Mouse (Mus musculus) forebrain, embryonic 16.5 days (tissue): ENCODE results near the gene Sgms2. TPM values are rescaled to one million over a fixed set of nuclear protein-coding genes. Genes with fewer than 3 reads are reported as not detected.

Source experiments
- ATAC-seq: fragments of 200-750 bp; cut with Nextera tagmentation; 2 replicates; pipeline ENCODE4 v1.8.0; 2017; ENCODE audit warnings: mild to moderate bottlenecking, moderate library complexity
- H3K27ac ChIP-seq: fragments of 300-500 bp; sonication (generic); 2 replicates; pipeline ENCODE4 v1.5.1; 2014; ENCODE audit warnings: low read length, control low read depth
- H3K27me3 ChIP-seq: fragments of 300-500 bp; sonication (generic); replicated peaks from 2 replicates; pipeline ENCODE4 v1.6.1; 2014; ENCODE audit warnings: low read length; ENCODE audit not compliant: control insufficient read depth, insufficient read depth
- H3K36me3 ChIP-seq: fragments of 300-500 bp; sonication (generic); 2 replicates; pipeline ENCODE4 v1.6.1; 2014; ENCODE audit not compliant: control insufficient read depth, insufficient read depth
- H3K4me1 ChIP-seq: fragments of 300-500 bp; sonication (generic); replicated peaks from 2 replicates; pipeline ENCODE4 v1.6.1; 2014; ENCODE audit warnings: low read length; ENCODE audit not compliant: control insufficient read depth, insufficient read depth
- H3K4me2 ChIP-seq: fragments of 300-500 bp; sonication (generic); 2 replicates; pipeline ENCODE4 v1.6.1; 2014; ENCODE audit warnings: mild to moderate bottlenecking, low read length, control low read depth
- H3K4me3 ChIP-seq: fragments of 300-500 bp; sonication (generic); replicated peaks from 2 replicates; pipeline ENCODE4 v1.5.1; 2014; ENCODE audit warnings: mild to moderate bottlenecking, low read length, control low read depth
- H3K9ac ChIP-seq: fragments of 300-500 bp; sonication (generic); replicated peaks from 2 replicates; pipeline ENCODE4 v1.6.1; 2014; ENCODE audit warnings: low read depth, low read length, control low read depth
- H3K9me3 ChIP-seq: fragments of 300-500 bp; sonication (generic); 2 replicates; pipeline ENCODE4 v1.6.1; 2016; ENCODE audit warnings: low read length; ENCODE audit not compliant: control insufficient read depth
- WGBS: fragments of 180-500 bp; shearing (Covaris S2); extraction: QIAGEN DNeasy Blood & Tissue Kit; methylation state at CpG from one replicate; pipeline ENCODE4 v1.1.7; 2014; 5-methylcytosine and 5-hydroxymethylcytosine counted together
- polyA plus RNA-seq: library from polyadenylated mRNA; unstranded; fragments of >200 nt; fragmentation: Nextera tagmentation; extraction: Ambion mirVana; gene quantifications from 2 replicates; pipeline ENCODE4 v1.2.1, GENCODE M21; 2015

Sgms2 gene
- polyA plus RNA-seq, 1 experiment from 2014 or later, result 1.0 TPM

DNA sequence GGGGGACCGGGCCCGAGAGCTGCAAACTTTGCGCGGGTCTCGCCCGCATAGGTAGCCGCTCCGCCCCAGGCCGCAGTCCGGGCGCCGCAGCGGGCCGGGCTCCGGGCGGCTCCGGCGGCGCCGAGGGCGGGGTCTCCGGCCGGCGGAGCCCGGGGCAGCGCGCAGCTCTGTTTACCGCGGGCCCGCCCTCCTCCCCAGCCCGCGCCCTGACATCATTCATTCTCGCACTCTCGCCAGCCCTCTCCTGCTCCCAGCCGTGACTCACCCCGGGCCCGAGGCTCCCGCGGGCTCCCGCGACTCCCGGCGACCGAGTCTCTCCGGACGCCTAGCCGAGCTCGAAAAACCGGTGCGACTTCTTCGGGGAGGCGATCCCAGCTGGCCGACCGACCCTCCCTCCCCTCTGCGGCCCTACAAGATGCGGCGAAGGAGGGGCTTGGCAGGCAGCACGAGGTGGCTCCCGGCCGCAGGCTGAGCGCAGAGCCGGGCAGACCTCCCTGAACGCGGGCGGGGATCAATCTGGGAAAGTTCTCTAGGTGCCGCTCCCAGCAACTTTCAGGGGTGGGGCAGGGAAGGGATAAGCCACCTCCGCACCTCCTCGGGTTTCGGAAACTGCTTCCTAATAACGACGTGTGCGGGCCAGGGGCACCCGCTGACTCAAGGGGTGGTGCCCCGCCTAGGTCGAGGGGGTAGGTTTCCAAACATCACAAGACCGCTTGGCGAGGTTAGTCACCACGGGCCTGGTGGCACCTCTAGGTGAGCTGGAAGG lies 885 bp downstream of the Sgms2 start:
- Histone ChIP-seq H3K4me3 (peak overlapping the region; percentile 73), H3K9me3 (no peaks in the 10 kb centered on the region), H3K36me3 (no peaks in the 10 kb centered on the region), H3K27ac (no peak overlapping the region), H3K4me1 (peaks cover 10% of the 10 kb centered on the region), H3K4me2 (peak overlapping the region; percentile 99), H3K9ac (peak overlapping the region; percentile 66), H3K27me3 (peaks cover 11% of the 10 kb centered on the region)
- WGBS, result under 1% methylated on average over 56 of the region's 78 CpGs
- peak; percentile 92 for ATAC-seq

GRCm38 (mm10) chr3:131489657-131490142 lies 1.5 kb downstream of the Sgms2 start:
- peak; percentile 85 for ATAC-seq
- WGBS, result under 1% methylated on average over 36 of the region's 36 CpGs
- Histone ChIP-seq H3K27me3 (peaks cover 11% of the 10 kb centered on the region), H3K9ac (peak overlapping the region; percentile 66), H3K9me3 (no peaks in the 10 kb centered on the region), H3K4me1 (peaks cover 10% of the 10 kb centered on the region), H3K36me3 (no peaks in the 10 kb centered on the region), H3K27ac (no peak overlapping the region), H3K4me2 (peak overlapping the region; percentile 99), H3K4me3 (peak overlapping the region; percentile 73)

DNA sequence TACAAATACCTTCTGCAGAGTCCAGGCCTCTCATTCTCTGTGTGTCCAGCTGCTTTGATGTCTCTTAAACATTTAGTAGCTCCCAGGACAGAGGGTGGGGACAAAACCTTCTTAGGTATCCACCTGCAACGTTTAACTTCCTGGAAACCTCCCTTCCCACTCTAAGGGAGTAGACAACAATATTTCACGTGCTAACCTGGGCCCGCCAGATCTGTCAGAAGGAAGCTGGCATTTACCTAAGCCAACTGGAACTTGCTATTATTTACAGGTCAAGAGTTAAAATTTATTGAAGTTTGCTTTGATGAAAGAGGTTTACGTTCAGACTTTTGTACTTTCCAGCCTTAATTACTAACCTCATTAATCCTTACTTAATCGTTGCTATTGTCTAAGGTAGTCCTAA lies 2.2 kb downstream of the Sgms2 start:
- peaks cover 10% of the 10 kb centered on the region for H3K4me1 ChIP-seq
- H3K4me3 ChIP-seq, result no peak overlapping the region
- no peak for ATAC-seq
- no peak overlapping the region for H3K4me2 ChIP-seq
- H3K27ac ChIP-seq, result no peak overlapping the region
- H3K36me3 ChIP-seq, result no peaks in the 10 kb centered on the region
- no peaks in the 10 kb centered on the region for H3K9me3 ChIP-seq
- no peak overlapping the region for H3K9ac ChIP-seq
- 24% methylated on average over 5 of the region's 5 CpGs for WGBS
- H3K27me3 ChIP-seq, result peaks cover 11% of the 10 kb centered on the region

DNA sequence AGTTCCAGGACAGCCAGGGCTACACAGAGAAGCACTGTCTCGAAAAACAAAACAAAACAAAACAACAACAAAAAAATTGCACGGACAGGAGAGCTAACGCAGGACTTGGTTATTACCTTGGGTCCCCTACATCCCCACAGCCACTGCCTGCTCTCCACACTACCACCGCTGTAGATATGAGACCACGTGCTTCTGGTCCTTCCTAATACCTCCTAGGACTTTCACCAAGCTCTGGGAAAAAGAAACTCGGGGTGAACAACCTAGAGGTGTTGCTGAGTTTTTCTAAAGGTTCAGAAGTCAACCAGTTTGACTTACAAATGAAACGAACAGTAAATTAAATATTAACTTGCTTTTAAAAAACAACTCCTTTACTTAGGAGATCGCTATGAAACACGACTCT lies 2.8 kb downstream of the Sgms2 start:
- H3K4me1 ChIP-seq, result peaks cover 10% of the 10 kb centered on the region
- peaks cover 11% of the 10 kb centered on the region for H3K27me3 ChIP-seq
- 70% methylated on average over 9 of the region's 9 CpGs for WGBS

GRCm38 (mm10) chr3:131485388-131485787 lies 5.8 kb downstream of the Sgms2 start:
- no peak overlapping the region for H3K4me3 ChIP-seq
- no peak overlapping the region for H3K4me2 ChIP-seq
- no peak overlapping the region for H3K9ac ChIP-seq
- H3K27me3 ChIP-seq, result peaks cover 5% of the 10 kb centered on the region
- WGBS, result 32% methylated on average over 5 of the region's 5 CpGs
- H3K27ac ChIP-seq, result no peak overlapping the region
- no peaks in the 10 kb centered on the region for H3K36me3 ChIP-seq
- H3K4me1 ChIP-seq, result peaks cover 5% of the 10 kb centered on the region
- ATAC-seq, result no peak
- no peaks in the 10 kb centered on the region for H3K9me3 ChIP-seq

More for the DNA sequence above, 2.8 kb downstream of the Sgms2 start:
- no peak overlapping the region for H3K27ac ChIP-seq
- no peak overlapping the region for H3K4me2 ChIP-seq
- no peak overlapping the region for H3K9ac ChIP-seq
- H3K9me3 ChIP-seq, result no peaks in the 10 kb centered on the region
- no peak overlapping the region for H3K4me3 ChIP-seq
- H3K36me3 ChIP-seq, result no peaks in the 10 kb centered on the region
- ATAC-seq, result no peak

- no peak overlapping the region for H3K9ac ChIP-seq
- H3K27me3 ChIP-seq, result peaks cover 5% of the 10 kb centered on the region
- 53% methylated on average over 7 of the region's 7 CpGs for WGBS
- H3K4me2 ChIP-seq, result no peak overlapping the region
- H3K36me3 ChIP-seq, result no peaks in the 10 kb centered on the region
- no peak overlapping the region for H3K27ac ChIP-seq
- ATAC-seq, result no peak
- no peaks in the 10 kb centered on the region for H3K9me3 ChIP-seq
- no peak overlapping the region for H3K4me3 ChIP-seq
- H3K4me1 ChIP-seq, result no peaks in the 10 kb centered on the region
These were observed 7.6 kb downstream of the Sgms2 start for GRCm38 (mm10) chr3:131483650-131484049.

DNA sequence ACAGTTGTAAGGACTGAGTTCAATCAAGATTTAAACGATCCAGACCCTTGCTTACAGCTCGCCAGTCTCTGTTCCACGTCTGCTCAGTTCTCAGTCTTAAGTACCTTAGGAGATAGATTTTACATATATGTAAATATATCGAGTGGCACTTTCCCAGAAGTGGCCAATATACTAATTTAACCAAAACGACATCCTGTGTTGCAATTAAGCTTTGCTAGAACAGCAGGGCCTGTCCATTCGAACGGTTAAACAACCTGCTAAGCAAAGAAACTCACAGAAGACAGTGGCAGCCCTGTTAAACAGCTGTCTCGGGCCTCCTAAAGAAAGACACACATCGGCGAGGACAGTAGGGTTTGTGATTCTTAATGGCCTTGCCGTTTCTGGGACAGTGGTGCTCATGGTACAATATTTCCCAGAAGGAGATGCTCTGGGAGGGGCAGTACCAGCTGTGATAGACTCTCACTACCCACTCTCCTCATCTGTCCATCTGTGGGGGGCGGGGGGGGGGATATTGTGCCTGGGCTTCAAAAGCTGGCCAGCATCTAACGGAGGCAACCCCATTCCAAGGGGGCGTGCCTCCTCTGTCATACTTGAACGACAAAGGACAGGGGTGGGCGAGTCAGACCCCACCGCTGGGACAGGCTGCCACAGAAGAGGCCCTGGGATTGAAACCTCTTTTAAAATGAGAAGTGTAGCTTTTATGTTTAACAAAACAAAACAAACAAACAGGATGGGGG lies 9.1 kb downstream of the Sgms2 start:
- 52% methylated on average over 17 of the region's 17 CpGs for WGBS
- H3K4me1 ChIP-seq, result no peaks in the 10 kb centered on the region
- no peaks in the 10 kb centered on the region for H3K9me3 ChIP-seq
- no peak overlapping the region for H3K9ac ChIP-seq
- H3K27ac ChIP-seq, result no peak overlapping the region
- H3K36me3 ChIP-seq, result no peaks in the 10 kb centered on the region
- H3K4me2 ChIP-seq, result no peak overlapping the region
- ATAC-seq, result no peak
- H3K4me3 ChIP-seq, result no peak overlapping the region
- H3K27me3 ChIP-seq, result 0 out of 2 replicates have a peak, but pooled peaks cover 2% of the 10 kb centered on the region

DNA sequence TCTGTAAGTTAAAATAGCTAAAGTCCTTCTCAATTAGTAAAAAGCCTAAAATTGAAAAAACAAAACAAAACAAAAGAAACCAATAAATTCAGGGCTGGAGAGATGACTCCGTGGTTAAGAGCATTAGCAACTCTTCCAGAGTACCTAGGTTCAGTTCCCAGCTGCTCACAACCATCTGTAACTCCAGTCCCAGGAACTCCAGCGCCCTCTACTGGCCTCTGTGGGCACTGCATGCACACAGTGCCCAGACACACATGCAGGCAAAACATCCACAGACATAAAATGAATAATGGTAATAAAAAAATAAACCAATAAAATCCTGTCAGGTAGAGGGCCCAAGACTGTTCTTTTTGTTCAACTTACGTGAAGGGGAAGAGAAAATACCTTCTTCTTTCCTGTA lies 10.6 kb downstream of the Sgms2 start:
- Histone ChIP-seq H3K9me3 (no peaks in the 10 kb centered on the region), H3K4me3 (no peak overlapping the region), H3K27me3 (0 out of 2 replicates have a peak, but pooled peaks cover 1% of the 10 kb centered on the region), H3K27ac (no peak overlapping the region), H3K4me2 (no peak overlapping the region), H3K4me1 (no peaks in the 10 kb centered on the region), H3K36me3 (no peaks in the 10 kb centered on the region), H3K9ac (no peak overlapping the region)
- no peak for ATAC-seq
- 66% methylated on average over 3 of the region's 3 CpGs for WGBS

DNA sequence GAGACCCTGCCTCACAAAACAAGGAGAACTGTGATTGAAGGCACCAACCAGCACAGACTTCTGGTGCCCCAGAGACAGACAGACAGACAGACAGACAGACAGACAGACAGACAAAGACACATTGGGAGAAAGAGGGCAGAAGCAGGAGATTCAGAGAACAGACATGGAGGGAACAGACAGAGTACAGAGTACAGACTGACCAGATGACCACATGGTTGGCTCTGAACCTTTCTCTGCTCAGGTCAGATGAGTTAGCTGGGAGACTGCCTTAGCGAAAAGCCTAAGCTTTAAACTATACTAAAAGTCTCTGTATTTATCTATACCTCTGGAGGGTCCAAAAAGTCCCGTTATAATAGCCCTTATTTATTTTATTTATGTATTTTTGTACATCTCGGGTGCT lies 11.8 kb downstream of the Sgms2 start:
- ATAC-seq, result no peak
- Histone ChIP-seq H3K4me1 (no peaks in the 10 kb centered on the region), H3K27ac (no peak overlapping the region), H3K27me3 (no peaks in the 10 kb centered on the region), H3K9ac (no peak overlapping the region), H3K9me3 (no peaks in the 10 kb centered on the region), H3K36me3 (no peaks in the 10 kb centered on the region), H3K4me3 (no peak overlapping the region), H3K4me2 (no peak overlapping the region)
- 90% methylated on average over 3 of the region's 3 CpGs for WGBS
